Mouse (Mus musculus) neural tube, embryonic 15.5 days (tissue): ENCODE data around the gene Ctbs. TPM values are rescaled to one million over a fixed set of nuclear protein-coding genes. Genes with fewer than 3 reads are reported as not detected.
"Not testable (repeated sequence)": the region's sequence is repeated elsewhere in the genome, so short reads cannot be mapped to it uniquely, and the experiment has no call there.

Experiments
- ATAC-seq: fragments of 200-750 bp; cut with Nextera tagmentation; 2 replicates; pipeline ENCODE4 v1.8.0; 2017; ENCODE audit warnings: mild to moderate bottlenecking, moderate TSS enrichment, moderate library complexity; ENCODE audit not compliant: low FRiP score
- H3K27ac ChIP-seq: fragments of 300-500 bp; sonication (generic); replicated peaks from 2 replicates; pipeline ENCODE4 v1.5.1; 2015; ENCODE audit warnings: mild to moderate bottlenecking, inconsistent platforms
- H3K27me3 ChIP-seq: fragments of 300-500 bp; sonication (generic); replicated peaks from 2 replicates; pipeline ENCODE4 v1.6.1; 2015; ENCODE audit warnings: inconsistent platforms
- H3K36me3 ChIP-seq: fragments of 300-500 bp; sonication (generic); 2 replicates; pipeline ENCODE4 v1.6.1; 2015; ENCODE audit warnings: inconsistent platforms
- H3K4me1 ChIP-seq: fragments of 300-500 bp; sonication (generic); 2 replicates; pipeline ENCODE4 v1.6.1; 2015; ENCODE audit warnings: inconsistent platforms
- H3K4me2 ChIP-seq: fragments of 300-500 bp; sonication (generic); 2 replicates; pipeline ENCODE4 v1.6.1; 2015; ENCODE audit warnings: inconsistent platforms, mild to moderate bottlenecking, moderate library complexity
- H3K4me3 ChIP-seq: fragments of 300-500 bp; sonication (generic); replicated peaks from 2 replicates; pipeline ENCODE4 v1.5.1; 2015; ENCODE audit warnings: mild to moderate bottlenecking, inconsistent platforms
- H3K9ac ChIP-seq: fragments of 300-500 bp; sonication (generic); replicated peaks from 2 replicates; pipeline ENCODE4 v1.6.1; 2015; ENCODE audit warnings: mild to moderate bottlenecking, inconsistent platforms
- H3K9me3 ChIP-seq: fragments of 300-500 bp; sonication (generic); replicated peaks from 2 replicates; pipeline ENCODE4 v1.6.1; 2016; ENCODE audit warnings: inconsistent platforms
- WGBS: fragments of 180-500 bp; shearing (Covaris S2); methylation state at CpG from one replicate; pipeline ENCODE4 v1.1.7; 2015; ENCODE audit warnings: mixed read lengths; 5-methylcytosine and 5-hydroxymethylcytosine counted together
- polyA plus RNA-seq: library from polyadenylated mRNA; unstranded; fragments of >200 nt; fragmentation: Nextera tagmentation; extraction: Ambion mirVana; gene quantifications from 2 replicates; pipeline ENCODE4 v1.2.1, GENCODE M21; 2015

Ctbs gene
- polyA plus RNA-seq, 1 experiment from 2014 or later, result 5.7 TPM

DNA sequence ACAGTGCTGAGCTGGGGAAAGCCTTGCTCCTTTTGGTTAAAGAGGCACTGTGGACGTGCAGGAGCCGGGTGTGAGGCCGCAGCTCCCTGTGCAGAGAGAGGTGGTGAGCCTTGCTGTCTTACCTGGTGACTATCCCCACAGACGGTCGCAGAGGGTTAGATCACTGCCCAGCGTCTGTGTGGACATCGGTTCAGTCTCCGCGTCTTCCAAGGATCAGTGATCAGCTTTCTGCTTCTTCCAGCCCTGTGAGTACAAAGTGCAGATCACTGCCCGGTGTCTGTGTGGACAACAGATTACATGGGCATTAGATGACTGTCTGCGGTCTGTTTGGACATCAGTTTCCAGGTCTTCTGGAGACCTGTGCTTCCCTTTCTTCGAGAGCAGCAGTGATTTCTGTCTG lies 35.0 kb upstream of the Ctbs start:
- Histone ChIP-seq H3K4me3 (no peak overlapping the region), H3K36me3 (peaks cover 12% of the 10 kb centered on the region), H3K9me3 (no peaks in the 10 kb centered on the region), H3K27me3 (no peaks in the 10 kb centered on the region), H3K9ac (no peak overlapping the region), H3K4me1 (peaks cover 8% of the 10 kb centered on the region; the same call in 1 of the 2 replicates), H3K27ac (no peak overlapping the region), H3K4me2 (no peak overlapping the region)
- 92% methylated on average over 12 of the region's 12 CpGs for WGBS
- no peak for ATAC-seq

GRCm38 (mm10) chr3:146417873-146418272 lies 31.7 kb upstream of the Ctbs start:
- Histone ChIP-seq H3K4me3 (no peak overlapping the region), H3K27me3 (no peaks in the 10 kb centered on the region), H3K4me1 (no peaks in the 10 kb centered on the region), H3K36me3 (peaks cover 30% of the 10 kb centered on the region), H3K27ac (no peak overlapping the region), H3K9ac (no peak overlapping the region), H3K4me2 (no peak overlapping the region), H3K9me3 (no peaks in the 10 kb centered on the region)
- ATAC-seq, result no peak
- 97% methylated on average over 8 of the region's 8 CpGs for WGBS

GRCm38 (mm10) chr3:146418901-146419300 lies 30.7 kb upstream of the Ctbs start:
- no peak overlapping the region for H3K9ac ChIP-seq
- H3K27ac ChIP-seq, result no peak overlapping the region
- no peak overlapping the region for H3K4me2 ChIP-seq
- H3K4me1 ChIP-seq, result no peaks in the 10 kb centered on the region
- ATAC-seq, result no peak
- H3K36me3 ChIP-seq, result peaks cover 39% of the 10 kb centered on the region
- 94% methylated on average over 7 of the region's 7 CpGs for WGBS
- H3K27me3 ChIP-seq, result no peaks in the 10 kb centered on the region
- no peak overlapping the region for H3K4me3 ChIP-seq
- H3K9me3 ChIP-seq, result no peaks in the 10 kb centered on the region

- no peak overlapping the region for H3K4me2 ChIP-seq
- peaks cover 39% of the 10 kb centered on the region for H3K36me3 ChIP-seq
- H3K4me1 ChIP-seq, result peaks cover 3% of the 10 kb centered on the region; the same call in 1 of the 2 replicates
- no peaks in the 10 kb centered on the region for H3K27me3 ChIP-seq
- no peak overlapping the region for H3K27ac ChIP-seq
- no peak overlapping the region for H3K9ac ChIP-seq
- no peak for ATAC-seq
- H3K4me3 ChIP-seq, result no peak overlapping the region
- H3K9me3 ChIP-seq, result no peaks in the 10 kb centered on the region
- 89% methylated on average over 9 of the region's 9 CpGs for WGBS
Observed at GRCm38 (mm10) chr3:146419534-146419933, 30.1 kb upstream of the Ctbs start.

DNA sequence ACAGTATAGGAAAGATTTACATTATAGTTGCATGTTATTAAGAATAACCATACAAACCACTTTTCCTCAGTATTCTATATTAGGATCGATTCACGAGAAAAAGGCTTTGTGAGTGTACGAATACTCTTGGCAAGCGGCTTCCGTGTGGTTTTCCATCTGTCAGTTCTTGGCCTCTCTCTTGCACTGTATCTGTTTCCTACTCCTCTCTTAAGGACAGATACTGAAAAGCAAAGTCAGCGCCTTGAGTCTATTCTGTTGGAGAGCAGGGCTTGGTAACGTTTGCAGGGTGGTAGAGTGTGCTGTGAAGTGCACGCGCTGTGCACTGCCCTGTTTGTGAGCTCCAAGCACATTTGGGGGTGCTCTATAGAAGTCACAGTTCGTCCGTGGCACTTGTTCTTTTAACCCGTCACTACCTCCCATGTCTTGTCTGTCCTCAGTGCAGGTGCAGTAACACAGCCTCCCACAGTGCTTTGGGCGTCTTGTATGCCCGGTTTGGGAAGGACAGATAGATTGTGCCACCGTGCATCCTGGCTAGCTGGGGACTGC lies 29.5 kb upstream of the Ctbs start:
- H3K27ac ChIP-seq, result no peak overlapping the region
- 93% methylated on average over 15 of the region's 15 CpGs for WGBS
- H3K4me3 ChIP-seq, result no peak overlapping the region
- H3K9ac ChIP-seq, result no peak overlapping the region
- peaks cover 39% of the 10 kb centered on the region for H3K36me3 ChIP-seq
- peaks cover 6% of the 10 kb centered on the region; the same call in 1 of the 2 replicates for H3K4me1 ChIP-seq
- H3K9me3 ChIP-seq, result no peaks in the 10 kb centered on the region
- ATAC-seq, result no peak
- H3K4me2 ChIP-seq, result no peak overlapping the region
- H3K27me3 ChIP-seq, result no peaks in the 10 kb centered on the region

DNA sequence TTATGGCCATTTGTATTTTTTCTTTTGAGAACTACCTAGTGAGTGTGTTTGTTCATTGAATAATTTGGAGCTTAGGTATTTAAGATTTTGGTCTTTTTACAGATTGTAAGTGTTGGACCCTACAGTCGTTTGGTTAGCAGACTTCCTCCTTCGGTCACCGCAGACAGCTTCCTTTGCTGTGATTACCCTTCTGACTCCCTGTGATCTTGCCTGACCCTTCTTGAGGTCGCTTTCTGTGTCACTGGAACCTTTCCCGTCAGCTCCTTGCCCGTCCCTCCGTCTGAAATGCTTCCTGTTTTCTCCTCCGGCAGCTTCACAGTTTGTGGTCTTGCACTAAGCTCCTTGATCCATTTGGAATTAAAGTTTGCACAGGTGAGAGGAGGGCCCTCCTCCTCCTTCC lies 27.8 kb upstream of the Ctbs start:
- WGBS, result 73% methylated on average over 8 of the region's 8 CpGs
- Histone ChIP-seq H3K27ac (no peak overlapping the region), H3K4me1 (peaks cover 6% of the 10 kb centered on the region; the same call in 1 of the 2 replicates), H3K9me3 (no peaks in the 10 kb centered on the region), H3K27me3 (no peaks in the 10 kb centered on the region), H3K9ac (no peak overlapping the region), H3K4me2 (no peak overlapping the region), H3K4me3 (no peak overlapping the region), H3K36me3 (peaks cover 48% of the 10 kb centered on the region)
- no peak for ATAC-seq

DNA sequence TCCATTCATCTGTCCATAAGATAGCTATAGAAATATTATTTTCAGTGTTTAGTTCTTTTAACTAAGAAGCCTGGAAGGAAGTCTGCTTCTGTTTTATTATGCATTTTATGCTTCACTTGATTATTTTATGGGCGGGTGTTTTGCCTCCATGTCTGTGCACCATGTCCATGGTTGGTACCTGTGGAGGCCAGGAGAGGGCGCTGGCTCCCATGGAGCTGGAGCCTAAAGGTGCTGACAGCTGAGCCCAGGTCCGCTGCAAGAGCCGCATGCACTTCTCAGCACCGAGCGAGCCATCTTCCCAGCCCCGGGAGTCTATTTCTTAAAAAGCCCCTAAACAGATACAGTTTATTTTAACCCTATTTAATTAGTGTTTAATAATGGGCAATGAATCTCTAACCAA lies 25.9 kb upstream of the Ctbs start:
- H3K4me2 ChIP-seq, result no peak overlapping the region
- ATAC-seq, result peak; percentile 54; the same call in 1 of the 2 replicates
- H3K4me3 ChIP-seq, result no peak overlapping the region
- H3K9me3 ChIP-seq, result no peaks in the 10 kb centered on the region
- H3K4me1 ChIP-seq, result peaks cover 6% of the 10 kb centered on the region; the same call in 1 of the 2 replicates
- H3K27me3 ChIP-seq, result no peaks in the 10 kb centered on the region
- 82% methylated on average over 7 of the region's 7 CpGs for WGBS
- peaks cover 59% of the 10 kb centered on the region for H3K36me3 ChIP-seq
- no peak overlapping the region for H3K9ac ChIP-seq
- H3K27ac ChIP-seq, result no peak overlapping the region

- Histone ChIP-seq H3K9me3 (no peaks in the 10 kb centered on the region), H3K4me3 (no peak overlapping the region), H3K27me3 (no peaks in the 10 kb centered on the region), H3K36me3 (peaks cover 57% of the 10 kb centered on the region), H3K4me1 (peaks cover 6% of the 10 kb centered on the region; the same call in 1 of the 2 replicates), H3K4me2 (no peak overlapping the region), H3K27ac (no peak overlapping the region), H3K9ac (no peak overlapping the region)
- no peak for ATAC-seq
- 71% methylated on average over 7 of the region's 7 CpGs for WGBS
Observed at GRCm38 (mm10) chr3:146424306-146424900, 25.2 kb upstream of the Ctbs start.

- H3K27me3 ChIP-seq, result no peaks in the 10 kb centered on the region
- peaks cover 52% of the 10 kb centered on the region for H3K36me3 ChIP-seq
- H3K9me3 ChIP-seq, result no peaks in the 10 kb centered on the region
- no peak overlapping the region for H3K4me3 ChIP-seq
- WGBS, result 71% methylated on average over 7 of the region's 7 CpGs
- no peak overlapping the region for H3K4me2 ChIP-seq
- no peak for ATAC-seq
- H3K9ac ChIP-seq, result no peak overlapping the region
- H3K27ac ChIP-seq, result 0 out of 2 replicates have a peak overlapping the region, but pooled peaks have one; percentile 3
- peaks cover 6% of the 10 kb centered on the region; the same call in 1 of the 2 replicates for H3K4me1 ChIP-seq
Observed at GRCm38 (mm10) chr3:146425902-146426301, 23.7 kb upstream of the Ctbs start.

GRCm38 (mm10) chr3:146426489-146426888 lies 23.1 kb upstream of the Ctbs start:
- H3K9me3 ChIP-seq, result no peaks in the 10 kb centered on the region
- H3K36me3 ChIP-seq, result peaks cover 56% of the 10 kb centered on the region
- no peaks in the 10 kb centered on the region for H3K27me3 ChIP-seq
- H3K4me1 ChIP-seq, result peaks cover 6% of the 10 kb centered on the region; the same call in 1 of the 2 replicates
- H3K9ac ChIP-seq, result no peak overlapping the region
- 69% methylated on average over 8 of the region's 8 CpGs for WGBS
- no peak for ATAC-seq
- no peak overlapping the region for H3K4me3 ChIP-seq
- H3K4me2 ChIP-seq, result no peak overlapping the region
- H3K27ac ChIP-seq, result no peak overlapping the region

DNA sequence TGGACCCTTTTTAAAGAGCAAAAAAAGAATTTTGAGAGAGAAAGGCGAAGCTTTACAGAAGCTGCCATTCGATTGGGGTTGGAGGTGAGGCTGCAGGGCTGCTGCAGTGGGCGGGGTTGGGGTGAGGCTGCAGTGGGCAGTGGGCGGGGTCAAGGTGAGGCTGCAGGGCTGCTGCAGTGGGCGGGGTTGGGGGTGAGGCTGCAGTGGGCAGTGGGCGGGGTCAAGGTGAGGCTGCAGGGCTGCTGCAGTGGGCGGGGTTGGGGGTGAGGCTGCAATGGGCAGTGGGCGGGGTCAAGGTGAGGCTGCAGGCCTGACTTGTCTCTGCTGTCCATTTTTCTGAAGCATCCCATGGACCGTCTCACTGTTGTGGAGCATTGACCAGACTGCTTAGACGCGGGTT lies 16.5 kb upstream of the Ctbs start:
- peaks cover 61% of the 10 kb centered on the region for H3K36me3 ChIP-seq
- WGBS, result 90% methylated on average over 11 of the region's 11 CpGs
- not testable (repeated sequence) for H3K4me3 ChIP-seq, H3K27me3 ChIP-seq, H3K4me2 ChIP-seq, ATAC-seq, H3K27ac ChIP-seq, H3K9me3 ChIP-seq, H3K9ac ChIP-seq, H3K4me1 ChIP-seq

DNA sequence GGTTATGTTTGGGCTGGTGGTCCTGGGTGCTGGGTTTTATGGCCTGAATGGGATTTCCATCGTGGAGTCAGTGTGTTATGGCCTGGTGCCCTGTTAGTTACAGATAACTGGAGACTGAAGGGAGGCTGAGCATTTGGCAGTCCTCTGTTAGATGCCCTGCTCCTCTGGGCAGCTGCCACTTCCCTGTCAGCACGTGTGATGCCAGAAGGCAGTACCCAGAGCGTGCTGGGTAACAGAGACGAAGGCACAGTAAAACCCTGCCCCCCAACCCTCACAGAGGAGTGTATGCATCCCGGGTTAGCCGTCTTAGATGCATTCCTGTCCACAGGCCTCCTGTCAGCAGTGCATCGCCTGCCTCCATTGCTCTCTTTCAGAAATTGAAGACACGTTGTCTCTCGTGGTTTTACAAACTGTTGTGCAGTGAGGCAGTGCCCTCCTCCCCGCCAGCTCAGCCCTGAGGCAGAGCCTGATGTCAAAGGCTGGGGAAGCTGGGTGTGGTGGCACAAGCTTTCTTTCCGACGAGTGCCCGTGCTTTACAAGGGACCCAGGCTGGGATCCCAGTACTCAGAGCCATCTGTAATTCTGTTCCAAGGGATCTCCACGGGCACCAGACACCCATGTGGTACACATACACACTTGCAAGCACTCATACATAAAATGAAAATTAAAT lies 15.8 kb upstream of the Ctbs start:
- H3K4me2 ChIP-seq, result no peak overlapping the region
- H3K4me1 ChIP-seq, result no peaks in the 10 kb centered on the region
- no peaks in the 10 kb centered on the region for H3K9me3 ChIP-seq
- peaks cover 63% of the 10 kb centered on the region for H3K36me3 ChIP-seq
- no peak overlapping the region for H3K4me3 ChIP-seq
- no peaks in the 10 kb centered on the region for H3K27me3 ChIP-seq
- no peak overlapping the region for H3K27ac ChIP-seq
- ATAC-seq, result no peak
- 87% methylated on average over 14 of the region's 14 CpGs for WGBS
- H3K9ac ChIP-seq, result no peak overlapping the region
